Mouse (Mus musculus): ENCODE measurements around the gene Slc44a4. TPM values are rescaled to one million over a fixed set of nuclear protein-coding genes. Genes with fewer than 3 reads are reported as not detected.
A peak's percentile ranks its signal among the peaks of the same experiment; 100 is the strongest.
"Not testable (repeated sequence)": the region's sequence is repeated elsewhere in the genome, so short reads cannot be mapped to it uniquely, and the experiment has no call there.

Slc44a4 gene
- polyA plus RNA-seq, 1 experiment from 2014 or later = not detected

GRCm38 (mm10) chr17:34950514-34951455 lies 36.5 kb downstream of the Slc44a4 start:
- Histone ChIP-seq H3K27ac (peak overlapping the region; percentile 92), H3K4me3 (peak overlapping the region; percentile 80), H3K9me3 (no peaks in the 10 kb centered on the region), H3K4me2 (peak overlapping the region; percentile 77), H3K9ac (peak overlapping the region; percentile 98), H3K27me3 (peaks cover 14% of the 10 kb centered on the region), H3K4me1 (replicated peaks) (peaks cover 16% of the 10 kb centered on the region), H3K36me3 (peaks cover 18% of the 10 kb centered on the region)
- 31% methylated on average over 10 of the region's 10 CpGs for WGBS
- ATAC-seq (ENCODE audit: low FRiP score) = no peak

DNA sequence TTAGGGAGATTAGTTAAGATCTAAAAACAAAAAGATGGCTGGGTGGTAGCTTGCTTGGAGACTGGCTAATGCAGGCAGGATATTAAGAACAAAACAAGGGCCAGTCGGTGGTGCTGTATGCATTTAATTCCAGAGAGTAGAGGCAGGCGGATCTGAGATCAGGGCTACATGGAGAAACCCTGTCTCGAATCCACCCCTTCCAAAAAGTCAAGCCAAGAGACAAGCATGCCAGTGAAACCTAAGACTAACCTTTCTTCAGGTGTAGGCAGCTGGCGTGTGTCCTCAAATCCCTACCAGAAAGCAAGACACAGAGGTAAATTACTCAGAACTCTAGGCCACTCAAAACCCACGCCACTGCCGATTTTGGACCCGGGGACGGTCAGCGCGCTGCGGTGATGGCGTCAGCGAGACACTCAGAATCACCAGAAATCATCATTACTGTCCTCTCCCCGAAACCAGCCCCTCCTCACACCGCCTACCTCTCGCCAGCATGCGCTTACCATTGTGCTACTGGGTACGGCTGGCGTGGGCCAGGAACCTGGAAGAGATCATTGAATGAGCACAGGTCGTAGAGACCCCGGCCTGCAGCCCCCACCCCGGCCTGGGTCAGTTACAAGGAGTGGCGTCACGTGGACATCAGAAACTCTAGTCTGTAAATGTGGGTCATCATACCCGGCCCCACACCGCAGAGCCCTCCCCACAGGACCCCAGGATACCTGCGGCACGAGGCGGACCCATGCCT lies 37.5 kb downstream of the Slc44a4 start:
- ATAC-seq (ENCODE audit: low FRiP score) = peak; percentile 5
- WGBS = under 1% methylated on average over 29 of the region's 29 CpGs
- no peaks in the 10 kb centered on the region for H3K9me3 ChIP-seq
- peak overlapping the region; percentile 98 for H3K9ac ChIP-seq
- H3K27ac ChIP-seq = peak overlapping the region; percentile 92
- peak overlapping the region; percentile 80 for H3K4me3 ChIP-seq
- peaks cover 16% of the 10 kb centered on the region for H3K4me1 ChIP-seq (replicated peaks)
- peaks cover 20% of the 10 kb centered on the region for H3K27me3 ChIP-seq
- H3K36me3 ChIP-seq = peaks cover 18% of the 10 kb centered on the region
- H3K4me2 ChIP-seq = peak overlapping the region; percentile 77

GRCm38 (mm10) chr17:34952378-34953040 lies 38.2 kb downstream of the Slc44a4 start:
- peaks cover 22% of the 10 kb centered on the region for H3K27me3 ChIP-seq
- H3K4me2 ChIP-seq = peak overlapping the region; percentile 77
- H3K4me3 ChIP-seq = peak overlapping the region; percentile 80
- peaks cover 16% of the 10 kb centered on the region for H3K4me1 ChIP-seq (replicated peaks)
- whole genome bisulfite sequencing = under 1% methylated on average over 23 of the region's 23 CpGs
- H3K36me3 ChIP-seq = peaks cover 18% of the 10 kb centered on the region
- H3K9me3 ChIP-seq = no peaks in the 10 kb centered on the region
- ATAC-seq (ENCODE audit: low FRiP score) = peak; percentile 84
- peak overlapping the region; percentile 92 for H3K27ac ChIP-seq
- peak overlapping the region; percentile 98 for H3K9ac ChIP-seq

DNA sequence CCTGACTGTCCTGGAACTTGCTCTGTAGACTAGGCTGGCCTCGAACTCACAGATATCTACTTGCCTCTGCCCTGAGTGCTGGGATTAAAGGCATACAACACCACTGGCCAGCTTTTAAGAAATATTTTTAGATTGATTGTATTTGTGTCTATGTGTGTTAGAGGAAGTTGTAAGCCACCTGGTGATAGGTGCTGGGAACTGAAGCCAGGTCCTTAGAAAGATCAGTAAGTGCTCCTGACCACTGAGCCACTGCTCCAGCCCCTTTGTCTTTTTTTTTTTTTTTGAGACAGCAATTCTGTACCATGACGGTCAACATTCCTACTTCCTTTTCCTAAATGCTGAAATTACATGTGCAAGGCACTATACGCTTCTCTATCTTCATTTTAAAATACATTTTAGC lies 39.0 kb downstream of the Slc44a4 start:
- no peak for ATAC-seq (ENCODE audit: low FRiP score)
- peaks cover 22% of the 10 kb centered on the region for H3K27me3 ChIP-seq
- peak overlapping the region; percentile 92; the same call in 1 of the 2 replicates for H3K27ac ChIP-seq
- peaks cover 18% of the 10 kb centered on the region for H3K36me3 ChIP-seq
- no peak overlapping the region for H3K9ac ChIP-seq
- peak overlapping the region; percentile 80 for H3K4me3 ChIP-seq
- 87% methylated on average over 3 of the region's 3 CpGs for WGBS
- H3K4me2 ChIP-seq = peak overlapping the region; percentile 77; the same call in 1 of the 2 replicates
- H3K4me1 ChIP-seq (replicated peaks) = peaks cover 16% of the 10 kb centered on the region
- H3K9me3 ChIP-seq = no peaks in the 10 kb centered on the region

- Histone ChIP-seq H3K4me1 (replicated peaks) (peaks cover 16% of the 10 kb centered on the region), H3K36me3 (peaks cover 18% of the 10 kb centered on the region), H3K27ac (no peak overlapping the region), H3K9ac (no peak overlapping the region), H3K4me3 (no peak overlapping the region), H3K4me2 (no peak overlapping the region), H3K27me3 (peaks cover 22% of the 10 kb centered on the region), H3K9me3 (no peaks in the 10 kb centered on the region)
- no peak for ATAC-seq (ENCODE audit: low FRiP score)
- WGBS = 92% methylated on average over 4 of the region's 4 CpGs
Measured at GRCm38 (mm10) chr17:34953904-34954303, 39.6 kb downstream of the Slc44a4 start.

- 88% methylated on average over 4 of the region's 4 CpGs for WGBS
Measured at GRCm38 (mm10) chr17:34954831-34955230, 40.6 kb downstream of the Slc44a4 start.

GRCm38 (mm10) chr17:34955884-34956283 lies 41.6 kb downstream of the Slc44a4 start:
- no peak for ATAC-seq (ENCODE audit: low FRiP score)
- Histone ChIP-seq H3K36me3 (peaks cover 2% of the 10 kb centered on the region), H3K4me1 (replicated peaks) (peaks cover 13% of the 10 kb centered on the region), H3K4me3 (no peak overlapping the region), H3K4me2 (no peak overlapping the region), H3K27ac (no peak overlapping the region), H3K9me3 (no peaks in the 10 kb centered on the region), H3K27me3 (peaks cover 37% of the 10 kb centered on the region), H3K9ac (no peak overlapping the region)
- WGBS = 78% methylated on average over 3 of the region's 3 CpGs

More at GRCm38 (mm10) chr17:34954831-34955230, 40.6 kb downstream of the Slc44a4 start:
- Histone ChIP-seq H3K9ac (peak overlapping the region; percentile 35; the same call in 1 of the 2 replicates), H3K27me3 (peaks cover 28% of the 10 kb centered on the region), H3K9me3 (no peaks in the 10 kb centered on the region), H3K4me2 (no peak overlapping the region), H3K4me3 (no peak overlapping the region), H3K4me1 (replicated peaks) (peaks cover 18% of the 10 kb centered on the region), H3K36me3 (peaks cover 12% of the 10 kb centered on the region), H3K27ac (no peak overlapping the region)
- ATAC-seq (ENCODE audit: low FRiP score) = no peak

- 44% methylated on average over 1 of the region's 1 CpGs for WGBS
Measured at GRCm38 (mm10) chr17:34956340-34956739, 42.1 kb downstream of the Slc44a4 start.

GRCm38 (mm10) chr17:34957291-34957690 lies 43.0 kb downstream of the Slc44a4 start:
- 28% methylated on average over 37 of the region's 40 CpGs for WGBS
- H3K27ac ChIP-seq; H3K4me3 ChIP-seq; H3K9me3 ChIP-seq; H3K36me3 ChIP-seq; H3K9ac ChIP-seq; H3K4me2 ChIP-seq; ATAC-seq (ENCODE audit: low FRiP score): not testable (repeated sequence)
- peaks cover 11% of the 10 kb centered on the region for H3K4me1 ChIP-seq (replicated peaks)
- peaks cover 49% of the 10 kb centered on the region for H3K27me3 ChIP-seq

More at GRCm38 (mm10) chr17:34956340-34956739, 42.1 kb downstream of the Slc44a4 start:
- Histone ChIP-seq H3K27ac (no peak overlapping the region), H3K4me1 (replicated peaks) (peaks cover 11% of the 10 kb centered on the region), H3K4me2 (no peak overlapping the region), H3K27me3 (peaks cover 41% of the 10 kb centered on the region), H3K4me3 (no peak overlapping the region), H3K36me3 (no peaks in the 10 kb centered on the region), H3K9ac (no peak overlapping the region), H3K9me3 (no peaks in the 10 kb centered on the region)
- ATAC-seq (ENCODE audit: low FRiP score) = no peak

DNA sequence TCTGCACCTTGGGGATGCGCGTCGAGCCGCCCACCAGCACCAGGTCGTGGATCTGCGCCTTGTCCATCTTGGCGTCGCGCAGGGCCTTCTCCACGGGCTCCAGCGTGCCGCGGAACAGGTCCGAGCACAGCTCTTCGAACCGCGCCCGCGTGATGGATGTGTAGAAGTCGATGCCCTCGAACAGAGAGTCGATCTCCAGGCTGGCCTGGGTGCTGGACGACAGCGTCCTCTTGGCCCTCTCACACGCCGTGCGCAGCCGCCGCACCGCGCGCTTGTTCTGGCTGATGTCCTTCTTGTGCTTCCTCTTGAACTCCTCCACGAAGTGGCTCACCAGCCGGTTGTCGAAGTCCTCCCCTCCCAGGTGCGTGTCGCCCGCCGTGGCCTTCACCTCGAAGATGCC lies 43.7 kb downstream of the Slc44a4 start:
- 33% methylated on average over 28 of the region's 40 CpGs for WGBS

DNA sequence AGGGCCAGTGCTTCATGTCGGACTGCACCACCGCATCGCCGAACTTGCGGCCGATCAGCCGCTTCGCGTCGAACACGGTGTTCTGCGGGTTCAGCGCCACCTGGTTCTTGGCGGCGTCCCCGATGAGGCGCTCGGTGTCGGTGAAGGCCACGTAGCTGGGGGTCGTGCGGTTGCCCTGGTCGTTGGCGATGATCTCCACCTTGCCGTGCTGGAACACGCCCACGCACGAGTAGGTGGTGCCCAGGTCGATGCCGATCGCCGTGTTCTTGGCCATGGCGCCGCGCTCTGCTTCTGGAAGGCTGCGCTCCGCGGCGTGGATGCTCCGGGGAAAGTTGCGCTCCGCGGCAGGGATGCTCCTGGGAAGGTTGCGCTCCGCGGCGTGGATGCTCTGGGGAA lies 44.5 kb downstream of the Slc44a4 start:
- H3K9me3 ChIP-seq, H3K27ac ChIP-seq, H3K36me3 ChIP-seq: not testable (repeated sequence)
- Histone ChIP-seq H3K27me3 (peaks cover 61% of the 10 kb centered on the region), H3K4me3 (peak overlapping the region; percentile 44), H3K4me2 (peak overlapping the region; percentile 71), H3K9ac (peak overlapping the region; percentile 60; the same call in 1 of the 2 replicates), H3K4me1 (replicated peaks) (peaks cover 11% of the 10 kb centered on the region)
- 3% methylated on average over 28 of the region's 47 CpGs for WGBS
- peak; percentile 60 for ATAC-seq (ENCODE audit: low FRiP score)

More for the DNA sequence above, 43.7 kb downstream of the Slc44a4 start:
- not testable (repeated sequence) for H3K4me3 ChIP-seq; H3K4me2 ChIP-seq; H3K27ac ChIP-seq; ATAC-seq (ENCODE audit: low FRiP score); H3K9me3 ChIP-seq; H3K36me3 ChIP-seq; H3K9ac ChIP-seq
- H3K4me1 ChIP-seq (replicated peaks) = peaks cover 11% of the 10 kb centered on the region
- peaks cover 55% of the 10 kb centered on the region for H3K27me3 ChIP-seq

Data from hindbrain, embryonic 13.5 days (tissue).